Mouse (Mus musculus) small intestine, adult 2 months (tissue): Measurements from ENCODE around the gene Pdp2.

Source experiments
- CTCF ChIP-seq: fragments of 200-500 bp; IDR thresholded peaks from 2 replicates; pipeline ENCODE4 v1.5.1; 2012; ENCODE audit warnings: low read depth, mild to moderate bottlenecking, control low read depth, inconsistent platforms, low read length, moderate library complexity, mixed read lengths; ENCODE audit not compliant: insufficient replicate concordance, insufficient read length; ENCODE audit errors: extremely low read depth
- POLR2A ChIP-seq: fragments of 200-500 bp; IDR thresholded peaks from 2 replicates; pipeline ENCODE4 v1.6.1; 2012; ENCODE audit warnings: low read depth, mild to moderate bottlenecking, control low read depth, inconsistent platforms, low read length, moderate library complexity

DNA sequence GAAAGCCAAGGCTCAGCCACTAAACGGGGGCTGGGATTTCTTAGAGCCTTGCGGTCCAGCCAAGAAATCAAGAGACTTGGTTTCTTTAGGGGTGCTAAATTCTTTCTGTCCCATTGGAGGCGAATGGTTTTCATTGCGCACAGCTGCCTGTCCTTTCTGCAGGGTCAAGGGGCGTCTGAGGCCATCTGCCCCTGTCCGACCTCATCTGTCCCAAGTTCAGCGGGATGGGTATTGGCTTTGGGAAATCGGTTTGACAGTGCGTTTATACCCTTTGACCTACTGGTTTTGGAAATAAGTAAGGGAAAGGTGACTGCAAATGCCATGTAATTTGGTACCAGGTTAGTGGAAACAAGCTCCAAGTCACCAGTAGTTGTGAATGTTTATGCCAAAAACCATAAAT, 605 bp downstream of the Pdp2 start:
- TF ChIP-seq POLR2A (no peak), CTCF (no peak)
